Mouse (Mus musculus): Measurements from ENCODE around the gene Supt16. TPM values are rescaled to one million over a fixed set of nuclear protein-coding genes. Genes with fewer than 3 reads are reported as not detected.
A peak's percentile ranks its signal among the peaks of the same experiment; 100 is the strongest.

The Supt16 gene
- total RNA-seq, 2 experiments from 2014 or later: 91.8 to 174 TPM

- ATAC-seq (replicated peaks; ENCODE audit: low FRiP score, poor library complexity, severe bottlenecking): no peak
These were observed 45.0 kb downstream of the Supt16 start for GRCm38 (mm10) chr14:52152179-52152578.

DNA sequence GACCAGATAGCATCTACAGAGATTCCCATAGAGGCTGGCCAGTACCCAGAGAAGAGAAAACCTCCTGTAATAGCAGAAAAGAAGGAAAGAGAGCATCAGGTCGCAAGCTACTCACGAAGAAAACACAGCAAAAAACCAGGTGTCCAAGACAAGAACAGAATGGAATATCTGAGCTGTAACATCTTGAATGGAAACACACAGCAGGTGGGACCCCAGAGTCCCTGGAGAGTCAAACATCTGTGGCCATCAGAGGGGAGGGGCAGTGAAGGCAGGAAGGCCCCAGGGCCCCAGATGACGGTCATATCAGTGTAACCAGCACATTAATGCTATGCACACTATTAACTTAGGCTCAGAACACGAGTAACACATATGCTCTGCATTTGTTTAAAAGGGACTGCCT lies 47.3 kb downstream of the Supt16 start:
- ATAC-seq (replicated peaks; ENCODE audit: low FRiP score, poor library complexity, severe bottlenecking): no peak

DNA sequence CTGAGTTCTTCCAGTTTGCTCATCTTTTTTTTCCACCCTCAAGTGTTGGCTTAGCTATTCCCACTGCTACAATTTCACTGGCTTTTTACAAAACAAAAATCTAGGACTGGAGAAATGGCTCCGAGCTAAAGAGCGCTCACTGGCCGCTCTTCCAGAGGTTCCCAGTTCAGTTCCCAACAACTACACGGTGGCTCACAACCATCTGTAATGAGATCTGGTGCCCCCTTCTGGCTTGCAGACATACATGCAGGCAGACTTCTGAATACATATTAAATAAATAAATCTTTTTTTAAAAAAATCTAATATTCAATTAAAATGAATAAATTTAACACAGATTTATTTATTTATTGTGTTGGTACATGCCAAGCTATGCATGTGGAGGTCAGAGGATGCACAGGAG lies 50.7 kb downstream of the Supt16 start:
- ATAC-seq (replicated peaks; ENCODE audit: low FRiP score, poor library complexity, severe bottlenecking): no peak

- ATAC-seq (replicated peaks; ENCODE audit: low FRiP score, poor library complexity, severe bottlenecking): no peak
These were observed 53.1 kb downstream of the Supt16 start for GRCm38 (mm10) chr14:52144165-52144564.

- ATAC-seq (replicated peaks; ENCODE audit: low FRiP score, poor library complexity, severe bottlenecking): no peak
These were observed 55.6 kb downstream of the Supt16 start for GRCm38 (mm10) chr14:52141445-52142127.

GRCm38 (mm10) chr14:52140577-52141444 lies 56.4 kb downstream of the Supt16 start:
- no peak for ATAC-seq (replicated peaks; ENCODE audit: low FRiP score, poor library complexity, severe bottlenecking)

GRCm38 (mm10) chr14:52133584-52133983 lies 63.6 kb downstream of the Supt16 start:
- no peak for ATAC-seq (replicated peaks; ENCODE audit: low FRiP score, poor library complexity, severe bottlenecking)

- no peak for ATAC-seq (replicated peaks; ENCODE audit: low FRiP score, poor library complexity, severe bottlenecking)
These were observed 72.6 kb downstream of the Supt16 start for GRCm38 (mm10) chr14:52124636-52125035.

DNA sequence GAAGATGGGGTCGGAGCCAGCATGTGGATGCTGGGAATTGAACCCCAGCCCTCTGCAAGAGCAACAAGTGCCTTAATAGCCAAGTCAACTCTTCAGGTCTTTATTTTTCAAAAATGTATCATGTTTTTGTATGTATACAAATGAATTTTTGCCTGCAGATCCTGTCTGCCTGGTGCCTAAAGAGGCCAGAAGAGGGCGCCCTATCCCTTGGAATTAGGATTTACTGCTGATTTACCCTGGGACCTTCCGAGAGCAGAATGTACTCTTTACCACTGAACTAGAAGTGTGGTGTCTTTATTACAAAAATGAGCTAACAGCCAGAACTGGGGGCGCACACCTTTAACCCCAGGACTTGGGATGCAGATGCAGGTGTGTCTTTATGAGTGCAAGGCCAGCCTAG lies 73.3 kb downstream of the Supt16 start:
- ATAC-seq (replicated peaks; ENCODE audit: low FRiP score, poor library complexity, severe bottlenecking): peak; percentile 71

DNA sequence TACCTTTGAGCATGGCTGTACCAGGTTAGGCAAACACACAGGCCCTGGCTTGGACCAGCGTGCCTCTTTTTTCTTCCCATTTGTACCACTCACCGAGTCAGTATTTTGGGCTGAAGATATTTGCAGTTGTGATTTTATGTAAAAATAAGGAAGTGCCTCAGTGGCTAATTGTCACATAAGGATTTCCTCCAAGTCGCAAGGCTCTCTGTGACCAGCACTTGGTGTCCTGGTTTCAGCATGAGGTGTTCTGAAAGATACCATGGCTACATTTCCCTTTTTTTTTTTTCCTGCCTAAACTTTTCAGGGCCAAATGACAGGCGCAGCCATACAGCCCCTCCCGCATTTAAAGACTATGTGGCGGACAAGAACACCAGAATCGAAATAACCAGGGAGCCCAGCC lies 77.0 kb downstream of the Supt16 start:
- no peak for ATAC-seq (replicated peaks; ENCODE audit: low FRiP score, poor library complexity, severe bottlenecking)

DNA sequence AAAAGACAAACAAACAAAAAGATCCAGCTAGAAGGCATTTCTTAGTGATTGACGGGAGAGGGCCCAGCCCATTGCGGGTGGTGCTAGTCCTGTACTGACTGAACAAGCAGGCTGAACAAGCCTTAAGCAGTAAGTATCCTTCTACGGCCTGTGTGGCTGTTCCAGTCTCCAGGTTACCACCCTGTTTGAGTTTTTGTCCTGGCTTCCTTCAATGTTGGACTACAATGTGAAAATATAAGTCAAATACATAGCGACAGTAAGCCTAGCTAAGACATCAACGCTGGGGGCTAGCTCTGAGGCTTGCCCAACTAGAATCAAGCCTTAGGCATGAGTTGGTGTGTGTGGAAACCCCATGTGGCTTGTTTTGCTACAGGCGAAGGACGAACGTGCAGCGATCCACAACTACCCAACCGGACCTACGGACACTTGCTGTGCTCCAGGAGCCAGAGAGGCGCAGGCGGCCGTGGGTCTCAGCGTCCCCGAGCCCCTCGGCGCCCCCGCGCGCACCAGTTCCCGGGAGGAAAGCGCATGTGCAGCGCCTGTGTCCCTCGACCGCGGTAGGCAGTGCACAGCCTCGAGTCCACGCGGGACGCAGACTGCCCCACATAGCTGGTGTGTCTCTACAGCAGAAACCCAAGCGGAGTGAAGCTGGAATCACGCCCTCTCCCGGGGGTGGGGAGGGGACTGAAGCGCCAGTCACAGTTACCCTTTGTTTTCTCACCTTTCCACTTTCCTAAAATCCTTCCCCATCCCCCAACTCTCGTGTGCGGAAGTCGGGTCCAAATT lies 78.2 kb downstream of the Supt16 start:
- no peak for ATAC-seq (replicated peaks; ENCODE audit: low FRiP score, poor library complexity, severe bottlenecking)

GRCm38 (mm10) chr14:52118456-52118822 lies 78.8 kb downstream of the Supt16 start:
- 0 out of 2 replicates have a peak, but pooled peaks have one; percentile 19 for ATAC-seq (replicated peaks; ENCODE audit: low FRiP score, poor library complexity, severe bottlenecking)

GRCm38 (mm10) chr14:52117241-52117640 lies 80.0 kb downstream of the Supt16 start:
- no peak for ATAC-seq (replicated peaks; ENCODE audit: low FRiP score, poor library complexity, severe bottlenecking)

GRCm38 (mm10) chr14:52114101-52114500 lies 83.1 kb downstream of the Supt16 start:
- no peak for ATAC-seq (replicated peaks; ENCODE audit: low FRiP score, poor library complexity, severe bottlenecking)

Other genes starting within 250 kb of the Supt16 start
- gene Arhgef40, start 212.7 kb downstream of the Supt16 start, total RNA-seq (2015; ENCODE audit: low replicate concordance): 6.5 and 20.5 TPM in 2 replicates
- 11.6 and 16.2 TPM in 2 replicates for gene Arhgef40, start 212.7 kb downstream of the Supt16 start, total RNA-seq (2017; ENCODE audit: low replicate concordance)
- gene Tmem253, start 181.8 kb downstream of the Supt16 start, total RNA-seq (2015; ENCODE audit: low replicate concordance): 6.5 TPM in 1 of 2 replicates, not detected in the other
- 0.15 TPM in 1 of 2 replicates, not detected in the other for gene Tmem253, start 181.8 kb downstream of the Supt16 start, total RNA-seq (2017; ENCODE audit: low replicate concordance)
- gene Zfp219, start 176.7 kb downstream of the Supt16 start, total RNA-seq (2015; ENCODE audit: low replicate concordance): 2.2 and 4.2 TPM in 2 replicates
- gene Zfp219, start 176.7 kb downstream of the Supt16 start, total RNA-seq (2017; ENCODE audit: low replicate concordance): 3.9 and 4.8 TPM in 2 replicates
- gene Olfr221, start 155.0 kb downstream of the Supt16 start, total RNA-seq (2015; ENCODE audit: low replicate concordance): not detected in 2 replicates
- gene Olfr221, start 155.0 kb downstream of the Supt16 start, total RNA-seq (2017; ENCODE audit: low replicate concordance): not detected in 2 replicates
- gene Hnrnpc, start 93.4 kb downstream of the Supt16 start, total RNA-seq (2015; ENCODE audit: low replicate concordance): 211 and 286 TPM in 2 replicates
- 222 and 316 TPM in 2 replicates for gene Hnrnpc, start 93.4 kb downstream of the Supt16 start, total RNA-seq (2017; ENCODE audit: low replicate concordance)
- gene Rpgrip1, start 86.7 kb downstream of the Supt16 start, total RNA-seq (2015; ENCODE audit: low replicate concordance): 0.36 and 10.1 TPM in 2 replicates
- gene Rpgrip1, start 86.7 kb downstream of the Supt16 start, total RNA-seq (2017; ENCODE audit: low replicate concordance): 1.3 and 9.9 TPM in 2 replicates
- gene Chd8, start 60.4 kb upstream of the Supt16 start, total RNA-seq (2015; ENCODE audit: low replicate concordance): 53.0 and 95.2 TPM in 2 replicates
- gene Chd8, start 60.4 kb upstream of the Supt16 start, total RNA-seq (2017; ENCODE audit: low replicate concordance): 69.4 and 84.6 TPM in 2 replicates
- 14.7 and 27.0 TPM in 2 replicates for gene Tox4, start 81.7 kb upstream of the Supt16 start, total RNA-seq (2015; ENCODE audit: low replicate concordance)
- gene Tox4, start 81.7 kb upstream of the Supt16 start, total RNA-seq (2017; ENCODE audit: low replicate concordance): 20.1 and 20.3 TPM in 2 replicates
- 5.4 and 6.3 TPM in 2 replicates for gene Rab2b, start 82.1 kb upstream of the Supt16 start, total RNA-seq (2015; ENCODE audit: low replicate concordance)
- gene Rab2b, start 82.1 kb upstream of the Supt16 start, total RNA-seq (2017; ENCODE audit: low replicate concordance): 2.7 and 9.2 TPM in 2 replicates
- 12.2 and 24.9 TPM in 2 replicates for gene Mettl3, start 107.7 kb upstream of the Supt16 start, total RNA-seq (2015; ENCODE audit: low replicate concordance)
- gene Mettl3, start 107.7 kb upstream of the Supt16 start, total RNA-seq (2017; ENCODE audit: low replicate concordance): 22.7 and 38.7 TPM in 2 replicates
- 1.1 TPM in 1 of 2 replicates, not detected in the other for gene Sall2, start 131.3 kb upstream of the Supt16 start, total RNA-seq (2015; ENCODE audit: low replicate concordance)
- gene Sall2, start 131.3 kb upstream of the Supt16 start, total RNA-seq (2017; ENCODE audit: low replicate concordance): 0.13 and 0.30 TPM in 2 replicates
- not detected in 2 replicates for gene Olfr1513, start 159.0 kb upstream of the Supt16 start, total RNA-seq (2015; ENCODE audit: low replicate concordance)
- not detected in 2 replicates for gene Olfr1513, start 159.0 kb upstream of the Supt16 start, total RNA-seq (2017; ENCODE audit: low replicate concordance)
- not detected in 2 replicates for gene Olfr1512, start 181.8 kb upstream of the Supt16 start, total RNA-seq (2015; ENCODE audit: low replicate concordance)
- not detected in 2 replicates for gene Olfr1512, start 181.8 kb upstream of the Supt16 start, total RNA-seq (2017; ENCODE audit: low replicate concordance)
- gene Olfr1511, start 200.0 kb upstream of the Supt16 start, total RNA-seq (2015; ENCODE audit: low replicate concordance): not detected in 2 replicates
- not detected in 2 replicates for gene Olfr1511, start 200.0 kb upstream of the Supt16 start, total RNA-seq (2017; ENCODE audit: low replicate concordance)
- not detected in 2 replicates for gene Olfr1510, start 217.0 kb upstream of the Supt16 start, total RNA-seq (2015; ENCODE audit: low replicate concordance)
- not detected in 2 replicates for gene Olfr1510, start 217.0 kb upstream of the Supt16 start, total RNA-seq (2017; ENCODE audit: low replicate concordance)
- not detected in 2 replicates for gene Olfr1509, start 245.6 kb upstream of the Supt16 start, total RNA-seq (2015; ENCODE audit: low replicate concordance)
- gene Olfr1509, start 245.6 kb upstream of the Supt16 start, total RNA-seq (2017; ENCODE audit: low replicate concordance): not detected in 2 replicates